Mouse (Mus musculus) G1E (cell line): ENCODE measurements around the gene Ank3.

Experiments used
- CTCF ChIP-seq: IDR thresholded peaks from 2 replicates; pipeline ENCODE4 v1.5.1; 2012; ENCODE audit warnings: low read depth, low read length, inconsistent platforms, mixed read lengths
- GATA1 ChIP-seq: IDR thresholded peaks from 2 replicates; pipeline ENCODE4 v1.6.1; 2012; ENCODE audit warnings: borderline replicate concordance, low read length, inconsistent platforms, mixed read lengths
- GATA2 ChIP-seq: IDR thresholded peaks from 2 replicates; pipeline ENCODE4 v1.6.1; 2012; ENCODE audit warnings: low read depth, low read length, inconsistent platforms, borderline replicate concordance
- POLR2AphosphoS5 ChIP-seq: IDR thresholded peaks from 2 replicates; pipeline ENCODE4 v1.6.1; 2012; ENCODE audit warnings: low read depth, low read length, inconsistent platforms; ENCODE audit not compliant: insufficient replicate concordance

DNA sequence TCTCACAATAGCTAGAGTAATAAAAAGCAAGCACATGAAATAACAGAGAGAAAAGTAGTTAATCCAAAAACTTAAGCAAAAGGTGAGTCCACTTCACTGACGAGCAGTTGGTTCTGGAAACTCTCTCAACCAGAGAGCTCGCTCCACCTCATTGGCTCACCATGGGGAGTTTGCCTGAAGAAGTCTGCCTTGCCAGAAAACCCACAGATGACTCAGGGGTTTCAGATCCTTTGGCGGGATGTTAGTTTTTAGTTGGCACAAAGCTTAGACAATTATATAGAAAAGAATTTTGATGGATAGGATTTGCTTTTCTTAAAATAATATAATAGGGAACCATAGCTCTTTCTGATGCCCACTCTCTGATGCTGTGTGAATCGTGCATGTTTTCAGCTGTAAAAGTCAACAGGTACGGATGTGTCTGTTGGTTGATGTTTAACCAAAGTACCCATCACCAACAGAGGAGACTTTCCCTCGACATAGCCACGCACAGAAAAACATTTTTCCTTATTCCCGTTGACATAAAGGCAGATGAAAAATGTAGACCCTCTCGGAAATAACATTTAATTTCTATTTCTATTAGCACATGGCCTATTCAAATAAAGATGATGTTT, 556.2 kb downstream of the Ank3 start:
- TF ChIP-seq GATA1 (no peak), CTCF (no peak), GATA2 (no peak), POLR2AphosphoS5 (no peak)
